Mouse (Mus musculus) large intestine, adult 2 months (tissue): ENCODE results near the gene Slc6a1. TPM values are rescaled to one million over a fixed set of nuclear protein-coding genes. Genes with fewer than 3 reads are reported as not detected.

Experiments used
- DNase-seq: peaks from one replicate; pipeline ENCODE4 v3.0.0-alpha.2; 2012; ENCODE audit warnings: low read depth, low spot score
- whole genome bisulfite sequencing: fragments of 180-500 bp; shearing (Covaris S2); methylation state at CpG from one replicate; pipeline ENCODE4 v1.1.7; 2018; 5-methylcytosine and 5-hydroxymethylcytosine counted together
- polyA plus RNA-seq: library from polyadenylated mRNA; depleted of rRNA; stranded (reverse); fragments of >200 nt; gene quantifications from 2 replicates; pipeline ENCODE4 v1.2.3, GENCODE M21; 2012; rRNA removed

Gene Slc6a1
- 0.17 and 0.37 TPM in 2 replicates for polyA plus RNA-seq

GRCm38 (mm10) chr6:114282469-114283277 lies at the start of gene Slc6a1:
TSS of gene Slc6a1 (plus strand) at chr6:114282635.
- 3% methylated on average over 51 of the region's 51 CpGs for WGBS
- peak; percentile 10 for DNase-seq

- WGBS: 28% methylated on average over 5 of the region's 6 CpGs
- no peak for DNase-seq
Measured at GRCm38 (mm10) chr6:114238892-114239644, 43.4 kb upstream of the Slc6a1 start.

- 73% methylated on average over 11 of the region's 11 CpGs for WGBS
- DNase-seq: no peak
Measured at GRCm38 (mm10) chr6:114245665-114246064, 36.8 kb upstream of the Slc6a1 start.

GRCm38 (mm10) chr6:114250311-114250710 lies 32.1 kb upstream of the Slc6a1 start:
- DNase-seq: no peak
- 3% methylated on average over 5 of the region's 5 CpGs for WGBS

- DNase-seq: no peak
- 70% methylated on average over 14 of the region's 14 CpGs for WGBS
Measured at GRCm38 (mm10) chr6:114254927-114255326, 27.5 kb upstream of the Slc6a1 start.

- DNase-seq: no peak
- 71% methylated on average over 1 of the region's 1 CpGs for WGBS
Measured at GRCm38 (mm10) chr6:114257762-114258361, 24.6 kb upstream of the Slc6a1 start.

- 52% methylated on average over 3 of the region's 3 CpGs for WGBS
- DNase-seq: no peak
Measured at GRCm38 (mm10) chr6:114258661-114259193, 23.7 kb upstream of the Slc6a1 start.

- DNase-seq: no peak
- WGBS: 68% methylated on average over 6 of the region's 6 CpGs
Measured at GRCm38 (mm10) chr6:114261609-114262008, 20.8 kb upstream of the Slc6a1 start.

GRCm38 (mm10) chr6:114264010-114264409 lies 18.4 kb upstream of the Slc6a1 start:
- no peak for DNase-seq
- WGBS: 36% methylated on average over 3 of the region's 3 CpGs

GRCm38 (mm10) chr6:114264426-114264825 lies 18.0 kb upstream of the Slc6a1 start:
- WGBS: 27% methylated on average over 5 of the region's 5 CpGs
- DNase-seq: no peak

GRCm38 (mm10) chr6:114266273-114266672 lies 16.2 kb upstream of the Slc6a1 start:
- DNase-seq: no peak

GRCm38 (mm10) chr6:114267979-114268378 lies 14.5 kb upstream of the Slc6a1 start:
- DNase-seq: no peak
- WGBS: 45% methylated on average over 4 of the region's 4 CpGs

GRCm38 (mm10) chr6:114269589-114269988 lies 12.8 kb upstream of the Slc6a1 start:
- WGBS: 83% methylated on average over 2 of the region's 2 CpGs

GRCm38 (mm10) chr6:114270799-114271198 lies 11.6 kb upstream of the Slc6a1 start:
- WGBS: 57% methylated on average over 5 of the region's 5 CpGs
- DNase-seq: no peak

More at GRCm38 (mm10) chr6:114269589-114269988, 12.8 kb upstream of the Slc6a1 start:
- DNase-seq: no peak

- no peak for DNase-seq
- WGBS: 72% methylated on average over 15 of the region's 15 CpGs
Measured at GRCm38 (mm10) chr6:114272279-114272678, 10.2 kb upstream of the Slc6a1 start.

- WGBS: 54% methylated on average over 14 of the region's 14 CpGs
- DNase-seq: no peak
Measured at GRCm38 (mm10) chr6:114273997-114274728, 8.3 kb upstream of the Slc6a1 start.

- 59% methylated on average over 8 of the region's 8 CpGs for WGBS
- DNase-seq: no peak
Measured at GRCm38 (mm10) chr6:114275800-114276199, 6.6 kb upstream of the Slc6a1 start.

- WGBS: 15% methylated on average over 8 of the region's 8 CpGs
- DNase-seq: no peak
Measured at GRCm38 (mm10) chr6:114283278-114283770, 889 bp downstream of the Slc6a1 start.

- 35% methylated on average over 10 of the region's 10 CpGs for WGBS
Measured at GRCm38 (mm10) chr6:114283927-114284703, 1.7 kb downstream of the Slc6a1 start.

More at GRCm38 (mm10) chr6:114283927-114284703, 1.7 kb downstream of the Slc6a1 start:
- DNase-seq: no peak
